Mouse (Mus musculus) c-Kit-positive CD71-positive TER-119-positive erythroid progenitor cells, embryonic 14.5 days (primary cell): ENCODE results near the gene Lclat1.

Source experiments
- DNase-seq: peaks from one replicate; pipeline ENCODE4 v3.0.0-alpha.2; 2013; ENCODE audit warnings: low spot score

Lclat1 gene

DNA sequence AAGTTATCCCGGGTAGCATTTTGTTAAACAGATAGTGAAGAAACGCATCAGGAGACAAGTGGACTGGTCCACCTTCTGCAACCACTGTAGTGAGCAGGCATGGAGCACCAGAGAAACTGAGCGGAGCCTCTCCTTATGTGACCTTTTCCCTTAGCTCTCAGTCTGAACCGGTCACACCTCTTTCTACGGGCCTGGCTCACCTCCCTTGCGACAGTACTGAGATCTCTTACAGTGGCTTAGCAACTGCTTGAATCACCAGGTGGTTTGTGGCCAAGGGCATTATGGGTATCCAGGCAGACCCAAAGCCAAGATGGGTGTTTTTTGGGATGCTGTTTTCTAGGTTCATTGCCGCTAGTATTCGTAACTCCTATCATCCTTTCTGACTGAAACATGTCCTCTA is 16.4 kb upstream of the Lclat1 start:
- no peak for DNase-seq

DNA sequence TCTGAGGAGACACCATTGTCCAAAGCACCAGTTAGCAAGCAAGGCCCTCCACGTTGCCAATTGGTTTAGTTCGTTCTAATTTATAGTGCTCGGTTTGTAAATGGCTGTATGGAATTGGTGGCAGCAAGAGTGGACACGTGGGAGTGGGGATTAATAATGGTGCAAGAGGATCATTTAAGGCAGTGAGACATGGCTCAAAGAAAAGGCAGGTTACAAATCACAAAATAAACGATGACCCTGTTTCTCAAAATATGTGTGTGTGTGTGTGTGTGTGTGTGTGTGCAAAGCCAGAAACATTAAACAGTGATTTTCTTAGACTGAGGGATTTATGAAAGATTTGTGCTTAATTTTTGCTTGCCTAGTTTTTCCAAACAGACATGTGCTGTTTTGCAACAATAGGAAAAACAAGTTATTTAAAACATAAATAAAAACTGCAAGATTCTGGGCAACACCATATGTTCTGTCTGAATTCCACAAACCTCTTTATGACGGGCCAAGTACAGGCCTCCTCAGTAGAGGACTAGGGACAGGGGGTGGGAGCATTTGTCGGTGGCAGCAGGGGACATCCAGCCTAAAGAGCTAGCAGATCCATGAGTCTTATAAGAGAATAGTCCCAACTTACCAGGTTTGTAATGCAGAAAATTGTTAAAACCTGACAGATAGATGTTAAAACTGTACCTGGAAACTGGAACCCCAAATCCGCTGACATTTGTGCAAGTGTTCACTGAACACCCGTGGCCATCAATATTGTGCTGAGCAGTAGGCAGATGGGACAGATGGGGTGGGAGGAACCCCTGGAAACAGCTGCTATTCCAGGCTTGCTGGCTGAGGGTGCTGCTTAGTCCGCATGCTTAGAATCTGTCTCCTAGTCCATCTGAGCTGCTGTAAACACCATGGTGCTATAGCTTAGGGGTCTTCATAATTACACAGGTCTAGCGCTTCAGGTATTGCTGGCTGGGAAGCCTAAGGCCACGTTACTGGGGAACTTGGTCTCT is 15.4 kb upstream of the Lclat1 start:
- DNase-seq = no peak

DNA sequence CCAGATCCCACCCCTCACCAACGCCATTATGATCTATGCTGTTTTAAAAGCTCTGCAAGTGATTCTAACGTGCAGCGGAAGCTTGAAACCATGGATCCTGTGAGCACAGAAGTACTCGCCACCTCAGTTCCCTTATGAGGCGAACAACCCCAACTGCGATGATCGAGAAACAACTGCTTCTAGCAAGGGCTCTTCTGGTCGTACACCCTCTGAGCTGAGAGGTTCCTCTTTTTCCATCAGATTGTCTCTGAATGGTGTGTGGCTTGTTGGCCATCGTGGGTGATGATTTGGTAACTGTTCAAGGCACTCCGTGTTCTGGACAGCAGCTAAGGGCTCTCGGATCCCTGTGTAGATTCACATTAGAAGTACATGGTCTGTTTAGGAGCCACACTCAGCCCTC is 12.7 kb upstream of the Lclat1 start:
- DNase-seq = no peak

DNA sequence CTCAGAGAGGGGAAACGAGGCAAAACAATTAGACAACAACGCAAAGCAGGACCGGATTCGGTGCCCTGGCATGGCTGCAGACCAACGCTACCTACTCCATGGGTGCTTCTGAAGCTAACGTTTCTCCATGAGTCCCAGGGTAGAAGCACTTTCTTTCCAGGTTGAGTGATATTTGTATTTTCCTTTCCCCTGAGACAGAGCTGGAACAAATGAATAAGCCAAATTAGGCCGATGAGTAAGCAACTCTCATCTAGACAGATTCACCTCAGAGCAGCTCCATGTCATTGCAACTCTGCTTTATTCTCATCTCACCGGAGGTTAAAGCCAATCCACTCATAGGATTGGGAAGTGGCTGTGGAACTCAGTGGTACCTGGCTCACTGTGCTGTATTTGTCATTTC is 12.2 kb upstream of the Lclat1 start:
- DNase-seq = no peak

DNA sequence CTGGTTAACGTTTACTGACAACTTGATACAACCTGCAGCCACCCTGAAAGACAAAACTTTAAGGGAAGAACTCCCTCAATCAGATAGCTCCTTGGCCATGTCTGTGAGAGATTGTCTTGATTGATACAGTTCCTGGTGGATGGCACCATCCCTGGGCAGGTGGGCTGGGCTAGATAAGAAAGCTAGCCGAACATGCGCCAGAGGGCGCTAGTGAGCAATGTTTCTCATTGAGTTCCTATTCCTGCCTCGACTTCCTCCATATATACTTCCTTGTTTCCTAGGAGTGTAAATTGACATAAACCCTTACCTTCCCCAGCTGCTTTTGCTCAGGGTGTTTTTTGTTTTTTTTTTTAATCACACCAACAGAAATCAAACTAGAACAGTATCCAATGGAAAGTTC is 11.3 kb upstream of the Lclat1 start:
- peak; percentile 68 for DNase-seq

DNA sequence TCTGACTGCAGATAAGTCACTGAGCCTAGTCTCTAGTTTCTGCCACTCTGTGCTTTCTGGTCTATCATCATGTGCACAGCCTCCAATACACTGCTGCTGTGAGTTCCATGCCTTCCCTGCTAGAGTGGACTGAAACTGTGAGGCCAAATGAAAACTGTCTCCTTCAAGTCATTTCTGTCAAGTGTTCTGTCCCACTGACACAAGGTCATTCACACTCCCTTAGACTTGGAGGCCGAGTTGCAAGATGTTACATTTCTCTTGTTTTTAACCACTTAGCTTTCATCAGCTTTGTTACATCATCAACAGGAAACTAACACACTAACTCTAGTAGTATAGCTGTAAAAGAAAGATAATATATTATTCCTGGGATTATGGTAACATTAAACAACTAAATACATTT is 9.1 kb upstream of the Lclat1 start:
- DNase-seq = no peak

DNA sequence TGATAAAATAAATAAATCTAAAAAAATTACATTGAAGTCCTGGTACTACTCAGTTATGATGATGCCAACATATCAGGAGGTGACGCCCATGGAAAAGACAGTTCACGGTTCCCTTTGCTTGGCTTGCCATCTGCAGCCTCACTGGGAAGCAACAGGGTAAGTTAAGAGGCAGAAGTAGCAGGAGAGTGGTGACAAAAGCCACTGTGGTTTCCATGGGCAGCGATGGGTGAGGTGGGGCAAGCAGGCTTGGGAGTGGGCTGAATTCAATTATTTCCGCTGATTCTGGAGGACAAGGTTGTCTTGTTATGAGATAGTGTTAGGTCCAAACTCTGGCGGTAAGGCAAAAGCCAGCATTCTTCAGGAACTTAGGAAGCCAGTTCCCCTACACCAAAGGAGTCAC is 7.4 kb upstream of the Lclat1 start:
- no peak for DNase-seq

DNA sequence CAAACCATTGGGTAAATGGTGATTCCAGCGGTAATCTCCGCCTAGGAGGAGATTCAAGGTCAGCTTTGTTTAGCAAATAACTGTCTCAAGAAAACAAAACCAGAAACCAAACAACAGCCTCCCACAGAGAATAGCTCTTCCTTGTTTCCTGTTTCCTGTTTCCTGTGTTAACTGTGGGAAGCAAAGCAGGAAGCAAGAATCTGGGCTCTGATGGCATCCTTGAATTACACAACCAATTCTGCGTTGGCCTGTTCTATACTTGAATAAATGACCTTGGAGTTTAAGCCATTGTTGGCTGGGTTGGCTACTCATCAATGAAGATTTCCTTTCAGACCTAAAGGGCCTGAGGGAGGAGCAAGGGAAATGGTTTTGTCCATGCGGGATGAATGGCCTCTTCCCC is 5.2 kb upstream of the Lclat1 start:
- no peak for DNase-seq

DNA sequence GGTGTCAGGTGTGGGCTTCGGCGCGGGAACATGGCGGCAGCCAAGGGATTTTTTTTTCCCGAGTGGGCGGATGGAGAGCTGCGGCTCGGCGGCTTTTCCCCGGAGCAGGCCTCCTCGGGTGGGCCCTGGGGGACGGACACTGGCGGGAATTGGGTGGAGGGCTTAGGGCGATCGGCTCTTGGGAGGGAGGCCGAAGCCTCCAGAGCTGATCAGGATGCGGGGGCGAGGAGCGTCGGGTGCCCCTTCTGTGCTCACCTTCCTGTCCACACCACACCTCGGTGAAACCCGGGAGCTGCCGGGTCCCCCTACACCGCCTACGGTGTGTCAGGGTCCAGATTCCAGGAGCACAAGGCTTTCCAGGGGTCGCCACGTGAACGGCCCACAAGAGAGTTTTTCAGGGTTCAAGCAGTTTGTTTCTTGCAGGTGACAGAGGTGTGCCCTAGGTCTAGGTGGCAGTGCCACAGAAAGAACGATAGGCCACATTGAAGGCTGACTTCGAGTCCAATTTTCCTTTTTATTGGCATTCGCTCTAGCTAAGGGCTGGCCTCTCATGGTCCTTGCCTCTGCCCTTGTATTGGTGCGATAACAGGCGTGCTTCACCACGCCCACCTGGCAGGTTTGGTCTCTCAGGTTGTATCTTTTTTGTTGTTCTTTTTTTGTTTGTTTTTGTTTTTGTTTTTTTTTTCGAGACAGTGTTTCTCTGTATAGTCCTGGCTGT is 544 bp downstream of the Lclat1 start:
- peak; percentile 32 for DNase-seq

DNA sequence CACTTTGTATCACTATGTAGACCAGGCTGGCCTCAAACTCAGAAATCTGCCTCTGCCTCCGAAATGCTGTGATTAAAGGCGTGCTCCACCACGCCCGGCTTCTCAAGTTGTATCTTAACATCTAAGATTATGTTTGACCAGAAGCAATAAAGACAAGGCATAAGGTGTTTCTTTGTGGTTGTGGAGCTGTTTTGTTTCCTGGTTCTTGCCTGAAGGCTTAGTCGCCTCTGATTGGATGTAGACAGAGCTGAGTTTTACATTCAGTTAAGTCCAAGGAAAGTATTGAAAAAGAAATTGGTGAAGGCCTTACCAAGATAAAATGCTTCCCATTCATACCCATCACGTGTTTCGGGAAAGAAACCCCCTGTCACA is 1.1 kb downstream of the Lclat1 start:
- DNase-seq = peak; percentile 3

DNA sequence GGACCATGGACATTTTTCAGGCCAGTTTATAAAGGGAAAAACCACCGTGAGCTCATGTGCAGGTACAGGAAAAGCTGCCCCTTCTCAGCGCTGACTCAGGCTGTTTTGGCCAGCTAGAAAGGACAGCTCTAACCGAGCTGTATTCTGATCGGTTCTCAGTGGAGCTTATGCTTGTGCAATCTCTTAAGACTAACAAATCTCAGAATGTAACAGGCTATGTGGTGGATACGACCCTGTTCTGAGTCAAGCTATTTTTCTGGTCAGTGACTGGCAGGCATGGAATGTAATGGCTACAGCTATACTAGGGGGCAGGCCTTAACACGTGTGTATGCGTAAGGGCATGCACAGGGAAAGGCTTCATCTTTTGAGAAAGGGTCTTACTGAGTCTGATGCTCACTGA is 4.3 kb downstream of the Lclat1 start:
- DNase-seq = no peak

DNA sequence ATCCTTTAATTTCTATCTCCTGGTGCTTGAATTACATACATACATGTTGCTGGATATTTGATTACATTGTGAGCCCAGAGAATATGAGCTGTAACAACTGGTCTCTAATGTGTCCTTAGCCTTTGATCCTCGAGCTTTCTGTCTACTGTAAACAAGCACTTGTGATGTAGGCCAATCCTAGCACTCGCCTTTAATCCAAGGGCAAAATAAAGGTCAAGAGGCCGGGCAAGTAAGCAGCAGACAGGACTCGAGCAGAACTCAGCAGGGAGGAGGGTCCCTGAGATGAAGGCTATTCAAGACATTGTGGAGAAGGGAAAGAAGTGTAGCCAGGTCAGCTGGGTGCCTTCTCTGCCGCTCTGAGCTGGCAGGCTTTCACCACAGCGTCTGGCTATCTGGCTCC is 4.8 kb downstream of the Lclat1 start:
- no peak for DNase-seq

DNA sequence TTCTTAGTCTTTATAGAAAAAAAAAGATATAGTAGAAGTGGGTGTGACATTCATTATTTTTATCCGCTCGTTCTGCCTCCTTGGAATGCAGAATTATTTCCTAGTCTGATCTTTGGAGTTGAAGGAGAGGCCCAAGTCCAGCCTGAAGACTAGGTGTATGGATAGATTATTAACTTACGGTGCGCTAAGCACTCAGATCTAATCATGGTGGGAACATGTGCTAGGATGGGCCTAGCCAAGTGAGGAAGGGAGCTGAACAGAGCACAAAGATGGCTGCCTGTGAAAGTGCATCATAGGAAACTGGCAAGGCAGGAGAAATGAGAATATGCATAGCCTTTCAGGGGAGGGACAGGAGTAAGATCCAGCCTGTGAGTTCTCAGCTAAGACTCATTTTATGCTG is 5.4 kb downstream of the Lclat1 start:
- DNase-seq = no peak

DNA sequence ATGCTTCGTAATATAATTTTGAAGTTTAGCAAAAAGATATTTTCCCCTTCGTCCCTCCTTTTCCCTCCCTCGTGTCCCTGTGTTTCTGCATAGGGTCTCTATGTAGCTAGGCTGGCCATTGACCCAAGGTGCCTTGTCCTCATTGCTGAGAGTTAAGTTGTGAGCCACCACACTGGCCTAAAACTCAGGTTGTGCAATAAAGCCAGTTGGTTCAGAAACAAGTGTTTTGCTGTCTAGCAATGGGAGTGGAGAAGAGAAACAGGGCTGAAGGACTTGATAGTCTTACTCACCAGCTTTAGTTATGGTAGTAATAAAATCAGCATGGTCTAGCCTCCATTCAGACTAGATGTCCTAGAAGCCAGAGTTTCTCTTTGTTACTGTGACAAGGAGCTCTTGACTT is 10.3 kb downstream of the Lclat1 start:
- DNase-seq = no peak

DNA sequence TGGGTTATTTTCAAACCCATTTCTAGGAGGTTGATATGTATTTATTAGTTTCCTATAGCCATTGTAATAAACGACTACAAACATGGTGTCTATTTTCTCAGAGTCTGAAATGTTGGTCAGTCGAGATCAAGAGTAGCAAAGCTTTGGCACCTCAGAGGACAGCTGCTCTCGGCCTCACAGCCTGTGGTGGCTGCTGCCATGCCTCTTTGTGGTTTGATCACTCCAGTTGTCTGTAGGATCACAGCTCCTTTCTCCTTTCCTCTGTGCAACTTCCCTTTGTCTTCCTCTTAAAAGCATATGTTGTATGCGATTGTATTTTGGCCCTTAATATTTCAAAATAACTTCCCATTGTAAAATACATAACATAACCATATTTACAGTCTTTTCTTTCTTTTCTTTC is 10.9 kb downstream of the Lclat1 start:
- no peak for DNase-seq

DNA sequence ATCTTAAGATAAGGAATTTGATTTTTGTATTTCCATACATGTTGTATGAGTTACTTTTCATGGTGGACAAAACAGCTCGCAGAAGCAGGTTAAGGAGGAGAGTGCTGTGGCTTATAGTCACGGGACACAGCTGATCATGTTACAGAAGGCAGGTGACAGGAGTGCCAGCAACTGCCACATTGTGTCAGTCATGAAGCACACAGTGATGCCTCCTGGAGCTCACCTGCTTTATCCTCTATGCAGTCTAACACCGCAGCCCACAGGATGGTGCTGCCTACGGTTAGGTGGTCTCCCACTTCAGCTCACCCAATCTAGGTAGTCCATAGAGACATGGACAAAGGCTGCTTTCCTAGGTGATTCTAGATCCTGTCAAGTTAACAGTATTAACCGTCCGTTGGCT is 11.4 kb downstream of the Lclat1 start:
- no peak for DNase-seq

DNA sequence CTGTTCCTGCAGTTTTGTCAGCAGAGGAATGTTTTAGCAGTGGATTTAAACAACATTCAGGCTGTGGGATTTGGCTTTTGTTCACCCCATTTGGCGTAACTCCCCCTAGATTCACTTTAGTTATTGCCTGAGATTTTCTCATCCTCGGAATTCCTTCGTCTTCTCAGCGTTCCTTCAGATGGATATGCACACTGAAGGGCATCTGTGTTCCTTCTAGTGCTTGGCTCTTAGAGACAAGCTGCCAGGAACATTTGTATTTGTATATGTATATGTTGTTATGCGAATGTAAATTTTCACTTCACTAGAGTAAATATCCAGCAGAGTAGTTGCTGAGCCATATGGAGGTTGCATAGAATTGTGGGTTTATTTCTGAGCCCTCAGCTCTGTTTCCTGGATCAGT is 12.8 kb downstream of the Lclat1 start:
- no peak for DNase-seq

DNA sequence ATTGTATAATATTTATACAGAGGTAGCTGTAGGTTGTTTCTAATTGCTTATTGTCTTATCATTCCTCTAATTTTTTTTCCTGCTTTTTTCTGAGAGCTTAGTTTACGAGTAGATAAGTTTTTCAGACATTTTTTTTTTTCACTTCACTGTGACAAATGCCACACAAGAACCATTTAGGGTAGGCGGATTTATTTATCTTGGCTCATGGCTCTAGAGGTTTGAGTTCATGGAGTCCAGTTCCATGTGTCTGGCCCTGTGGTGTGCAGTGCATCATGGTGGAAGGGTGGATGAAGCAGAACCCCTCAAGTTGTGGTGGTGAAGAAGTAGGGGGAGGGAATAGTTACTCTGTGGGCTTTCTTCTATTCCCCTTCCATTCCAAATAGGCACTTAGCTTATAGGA is 13.9 kb downstream of the Lclat1 start:
- no peak for DNase-seq

DNA sequence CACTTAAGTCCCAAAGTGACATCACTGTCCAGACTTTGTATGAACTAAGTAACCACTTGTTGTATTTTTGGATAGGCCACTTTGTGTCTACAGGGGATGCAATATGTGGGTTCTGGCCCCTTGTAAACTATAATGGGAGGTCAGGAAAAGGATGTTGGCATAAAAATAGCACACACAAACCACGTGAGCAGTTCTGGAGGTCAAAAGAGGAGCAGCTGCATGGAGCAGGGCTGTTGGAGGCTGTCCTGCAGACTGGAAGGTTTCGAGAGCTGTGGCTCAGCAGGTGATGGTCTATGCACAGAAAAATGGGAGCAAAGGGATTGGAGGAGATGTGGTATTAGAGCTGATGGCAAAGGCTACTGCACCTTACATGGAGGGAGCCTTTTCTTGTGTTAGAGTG is 18.6 kb downstream of the Lclat1 start:
- DNase-seq = no peak

DNA sequence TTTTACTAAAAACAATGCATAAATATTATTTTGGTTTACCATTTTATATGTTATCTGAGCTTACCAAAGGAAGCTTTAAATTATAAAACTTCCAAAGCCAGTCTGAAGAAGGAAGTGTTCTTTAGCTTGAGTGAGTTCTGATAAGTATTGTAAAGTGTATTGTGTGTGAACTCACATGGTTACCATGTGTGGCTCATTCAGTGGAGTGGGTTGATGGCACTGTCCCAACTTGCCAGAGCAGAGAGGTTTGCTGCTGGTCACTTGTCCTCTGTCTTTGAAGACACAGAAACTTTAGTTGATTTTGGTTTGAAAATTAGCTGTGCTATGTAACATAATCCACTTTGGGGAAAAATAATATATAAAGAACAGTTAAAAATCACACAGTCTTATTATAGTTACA is 19.1 kb downstream of the Lclat1 start:
- DNase-seq = no peak

DNA sequence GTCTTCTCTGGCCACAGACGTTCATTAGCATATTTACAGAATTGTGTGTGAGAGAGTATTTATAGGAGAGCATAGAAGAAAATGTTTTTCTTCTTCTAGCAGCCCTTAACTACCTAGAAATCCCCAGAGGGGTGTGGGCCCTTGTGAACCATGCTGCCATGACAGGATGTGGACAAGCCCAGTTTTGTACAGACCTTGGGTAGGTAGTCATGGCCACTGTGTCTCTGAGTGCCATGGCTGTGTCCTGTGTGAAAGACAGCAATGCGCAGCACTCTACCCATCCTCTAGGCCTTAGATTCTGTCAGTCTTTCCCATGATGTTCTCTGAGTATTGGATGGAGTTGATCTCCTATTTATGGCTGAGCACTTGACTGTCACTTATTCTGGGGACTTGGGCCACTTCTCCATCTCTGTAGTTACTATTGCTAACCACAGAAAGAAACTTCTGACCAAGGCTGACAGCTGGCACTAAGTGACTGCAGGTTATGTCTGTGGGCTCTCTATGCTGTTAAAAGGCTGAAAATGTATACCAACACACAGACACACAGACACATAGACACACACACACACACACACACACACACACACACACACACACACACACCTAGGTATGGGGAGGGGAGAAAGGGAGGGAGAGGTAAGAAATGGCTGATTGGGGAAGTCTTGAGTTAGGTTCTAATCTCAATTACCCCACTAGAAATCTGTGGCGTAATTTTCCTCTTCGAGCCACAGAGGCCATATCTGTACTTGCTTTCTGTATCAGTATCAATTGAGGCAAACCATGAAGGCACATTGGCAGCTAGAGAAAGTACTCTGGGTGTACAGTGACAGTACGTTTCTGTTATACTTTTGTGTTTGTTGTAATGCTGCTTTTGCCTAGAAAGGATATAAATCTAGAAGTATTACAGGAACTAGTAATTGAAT is 29.0 kb downstream of the Lclat1 start:
- no peak for DNase-seq

DNA sequence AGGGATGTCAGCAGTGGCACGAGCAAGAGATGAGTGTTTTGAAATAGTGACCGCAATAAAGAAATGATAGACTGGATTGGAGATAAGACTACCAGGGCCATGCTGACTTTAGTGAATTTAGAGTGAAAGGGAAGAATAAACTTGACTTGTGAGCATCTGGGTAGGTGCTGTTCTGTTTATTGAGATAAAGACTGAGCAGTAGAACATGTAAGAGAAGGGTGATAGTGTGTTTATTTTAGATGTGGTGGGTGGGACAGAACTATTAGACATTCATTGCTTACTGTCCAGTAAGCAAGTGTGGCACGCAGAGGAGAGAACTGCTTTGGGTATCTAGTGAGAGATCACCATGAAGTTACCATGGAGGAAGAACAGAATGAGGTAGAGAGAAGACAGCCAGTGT is 30.4 kb downstream of the Lclat1 start:
- no peak for DNase-seq
